Mouse (Mus musculus) forebrain, postnatal 0 days (tissue): ENCODE results near the gene Arhgap8. TPM values are rescaled to one million over a fixed set of nuclear protein-coding genes. Genes with fewer than 3 reads are reported as not detected.

Experiments
- ATAC-seq: fragments of 200-750 bp; cut with Nextera tagmentation; 2 replicates; pipeline ENCODE4 v1.8.0; 2017; ENCODE audit warnings: mild to moderate bottlenecking, moderate library complexity
- DNase-seq: peaks from one replicate; pipeline ENCODE4 v3.0.0-alpha.2; 2015
- H3K27ac ChIP-seq: fragments of 300-500 bp; sonication (generic); 2 replicates; pipeline ENCODE4 v1.5.1; 2014; ENCODE audit warnings: low read depth, mild to moderate bottlenecking, antibody characterized with exemption, low read length, moderate library complexity, mixed read lengths
- H3K27me3 ChIP-seq: fragments of 300-500 bp; sonication (generic); 2 replicates; pipeline ENCODE4 v1.6.1; 2014; ENCODE audit warnings: mild to moderate bottlenecking, low read length, mixed read lengths; ENCODE audit not compliant: insufficient read depth
- H3K36me3 ChIP-seq: fragments of 300-500 bp; sonication (generic); 2 replicates; pipeline ENCODE4 v1.6.1; 2014; ENCODE audit warnings: mild to moderate bottlenecking, moderate library complexity; ENCODE audit not compliant: insufficient read depth
- H3K4me1 ChIP-seq: fragments of 300-500 bp; sonication (generic); 2 replicates; pipeline ENCODE4 v1.6.1; 2014; ENCODE audit warnings: antibody characterized with exemption; ENCODE audit not compliant: insufficient read depth
- H3K4me2 ChIP-seq: fragments of 300-500 bp; sonication (generic); 2 replicates; pipeline ENCODE4 v1.6.1; 2014; ENCODE audit warnings: low read depth, mild to moderate bottlenecking, moderate library complexity
- H3K4me3 ChIP-seq: fragments of 300-500 bp; sonication (generic); 2 replicates; pipeline ENCODE4 v1.5.1; 2014; ENCODE audit warnings: low read depth, low read length, mixed read lengths
- H3K9ac ChIP-seq: fragments of 300-500 bp; sonication (generic); 2 replicates; pipeline ENCODE4 v1.6.1; 2014; ENCODE audit warnings: mild to moderate bottlenecking
- H3K9me3 ChIP-seq: fragments of 300-500 bp; sonication (generic); 2 replicates; pipeline ENCODE4 v1.6.1; 2016; ENCODE audit warnings: low read length
- CTCF ChIP-seq: sonication (generic); IDR thresholded peaks from 2 replicates; pipeline ENCODE4 v1.5.1; 2016; ENCODE audit warnings: antibody characterized with exemption, control low read depth, low read depth
- WGBS: fragments of 180-500 bp; shearing (Covaris S2); extraction: QIAGEN DNeasy Blood & Tissue Kit; methylation state at CpG from one replicate; pipeline ENCODE4 v1.1.7; 2014; 5-methylcytosine and 5-hydroxymethylcytosine counted together
- polyA plus RNA-seq: library from polyadenylated mRNA; unstranded; fragments of >200 nt; fragmentation: Nextera tagmentation; extraction: Ambion mirVana; gene quantifications from 2 replicates; pipeline ENCODE4 v1.2.1, GENCODE M21; 2015
- total RNA-seq: library from RNA; depleted of rRNA; stranded (reverse); fragments of >200 nt; gene quantifications from 2 replicates; pipeline ENCODE4 v1.2.3, GENCODE M21; 2014

Gene Arhgap8
- total and polyA plus RNA-seq, 2 experiments from 2014 or later: 0.29 to 0.44 TPM

DNA sequence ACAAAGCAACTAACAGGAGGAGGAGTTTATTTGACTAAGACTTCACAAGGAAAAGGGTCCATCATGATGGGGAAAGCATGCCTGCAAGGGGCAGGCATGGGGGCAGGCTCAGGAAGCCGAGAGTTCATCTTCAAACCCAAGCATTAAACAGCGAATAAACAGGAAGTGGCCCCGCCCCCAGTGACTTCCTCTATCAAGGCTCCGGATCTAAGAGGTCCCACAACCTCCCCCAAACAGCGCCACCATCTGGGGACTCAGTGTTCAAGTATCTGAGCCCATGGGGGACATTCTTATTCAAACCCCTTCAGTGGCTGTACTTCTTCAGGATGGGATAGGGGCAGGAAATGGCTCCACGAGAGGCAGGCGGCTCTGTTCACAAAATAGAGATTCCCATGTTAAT lies 27.2 kb upstream of the Arhgap8 start:
- H3K9me3 ChIP-seq: no peaks in the 10 kb centered on the region
- ATAC-seq: no peak
- WGBS: 95% methylated on average over 7 of the region's 7 CpGs
- H3K27me3 ChIP-seq: no peaks in the 10 kb centered on the region
- peaks cover 8% of the 10 kb centered on the region; the same call in 1 of the 2 replicates for H3K36me3 ChIP-seq
- H3K4me1 ChIP-seq: no peaks in the 10 kb centered on the region
- H3K9ac ChIP-seq: no peak overlapping the region
- H3K4me2 ChIP-seq: no peak overlapping the region
- no peak overlapping the region for H3K4me3 ChIP-seq
- no peak overlapping the region for H3K27ac ChIP-seq
- no peak for DNase-seq
- TF ChIP-seq CTCF: no peak

DNA sequence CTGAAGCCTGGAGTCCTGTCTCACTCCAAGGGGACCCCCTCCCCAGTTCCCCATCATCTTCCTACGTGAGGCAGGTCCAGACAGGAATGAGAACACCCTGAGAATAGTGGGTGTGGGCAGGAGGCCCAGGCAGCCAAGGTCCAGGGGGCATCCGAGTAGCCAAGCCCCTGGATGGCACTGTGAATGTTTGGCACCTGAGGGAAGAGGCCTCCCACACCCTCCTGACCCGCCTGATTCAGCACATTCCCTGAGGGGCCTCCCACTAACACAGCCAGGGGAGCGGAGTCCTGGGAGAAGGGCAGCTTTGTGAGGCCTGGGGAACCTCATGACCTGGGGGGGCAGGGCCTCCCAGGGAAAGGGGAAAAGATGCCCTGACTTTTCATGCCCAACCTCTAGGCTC lies 23.8 kb upstream of the Arhgap8 start:
- no peak for DNase-seq
- Histone ChIP-seq H3K9ac (no peak overlapping the region), H3K4me1 (no peaks in the 10 kb centered on the region), H3K36me3 (peaks cover 5% of the 10 kb centered on the region; the same call in 1 of the 2 replicates), H3K4me3 (no peak overlapping the region), H3K27ac (no peak overlapping the region), H3K27me3 (no peaks in the 10 kb centered on the region), H3K9me3 (no peaks in the 10 kb centered on the region), H3K4me2 (no peak overlapping the region)
- 83% methylated on average over 4 of the region's 4 CpGs for WGBS
- no peak for TF ChIP-seq CTCF
- no peak for ATAC-seq

DNA sequence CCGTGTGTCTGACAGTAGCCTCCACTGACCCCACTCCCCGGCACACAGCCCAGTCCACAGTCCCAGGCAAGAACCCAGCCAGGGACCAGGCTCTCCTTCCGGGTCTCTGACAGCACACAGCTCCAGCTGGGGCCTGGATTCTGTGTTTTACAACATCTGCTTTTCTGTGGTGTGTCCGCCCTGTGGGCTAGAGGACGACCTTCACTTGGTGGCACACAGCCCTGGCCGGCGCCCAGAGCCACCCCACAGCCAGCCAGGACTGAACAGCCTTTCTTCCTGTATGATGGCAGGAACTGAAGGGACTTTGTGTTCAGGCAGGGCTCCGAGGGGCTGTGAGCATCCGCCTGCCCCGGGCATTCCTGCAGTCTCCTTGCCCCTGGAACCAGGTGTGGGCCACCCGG lies 22.2 kb upstream of the Arhgap8 start:
- Histone ChIP-seq H3K27me3 (no peaks in the 10 kb centered on the region), H3K36me3 (0 out of 2 replicates have a peak, but pooled peaks cover 4% of the 10 kb centered on the region), H3K4me1 (no peaks in the 10 kb centered on the region), H3K9ac (no peak overlapping the region), H3K27ac (peak overlapping the region; percentile 16; the same call in 1 of the 2 replicates), H3K4me3 (no peak overlapping the region), H3K4me2 (no peak overlapping the region), H3K9me3 (no peaks in the 10 kb centered on the region)
- TF ChIP-seq CTCF: no peak
- DNase-seq: peak; percentile 55
- 56% methylated on average over 11 of the region's 11 CpGs for whole genome bisulfite sequencing
- peak; percentile 85 for ATAC-seq

DNA sequence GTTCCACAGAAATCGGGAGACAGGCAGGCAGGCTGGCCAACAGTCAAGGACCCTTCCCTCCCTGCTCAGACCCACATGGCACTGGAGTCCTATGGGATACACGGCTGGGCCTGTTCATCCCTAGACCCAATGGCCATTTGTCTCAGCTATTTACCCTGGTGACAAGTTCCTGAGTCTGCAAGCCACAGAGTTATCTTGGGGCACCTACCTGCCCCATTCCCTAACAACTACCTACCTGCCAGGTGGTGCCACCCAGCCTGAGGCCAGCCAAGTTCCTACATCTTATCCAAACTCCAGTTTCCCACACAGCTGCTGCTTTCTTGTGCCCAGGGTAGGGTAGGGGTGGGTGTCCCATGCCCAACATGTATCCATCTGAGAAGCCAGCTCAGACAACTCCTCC lies 21.7 kb upstream of the Arhgap8 start:
- WGBS: 69% methylated on average over 2 of the region's 2 CpGs
- Histone ChIP-seq H3K27me3 (no peaks in the 10 kb centered on the region), H3K27ac (peak overlapping the region; percentile 16; the same call in 1 of the 2 replicates), H3K4me3 (no peak overlapping the region), H3K4me2 (no peak overlapping the region), H3K9ac (no peak overlapping the region), H3K9me3 (no peaks in the 10 kb centered on the region), H3K4me1 (no peaks in the 10 kb centered on the region), H3K36me3 (0 out of 2 replicates have a peak, but pooled peaks cover 4% of the 10 kb centered on the region)
- TF ChIP-seq CTCF: no peak
- ATAC-seq: 0 out of 2 replicates have a peak, but pooled peaks have one; percentile 3
- DNase-seq: no peak

DNA sequence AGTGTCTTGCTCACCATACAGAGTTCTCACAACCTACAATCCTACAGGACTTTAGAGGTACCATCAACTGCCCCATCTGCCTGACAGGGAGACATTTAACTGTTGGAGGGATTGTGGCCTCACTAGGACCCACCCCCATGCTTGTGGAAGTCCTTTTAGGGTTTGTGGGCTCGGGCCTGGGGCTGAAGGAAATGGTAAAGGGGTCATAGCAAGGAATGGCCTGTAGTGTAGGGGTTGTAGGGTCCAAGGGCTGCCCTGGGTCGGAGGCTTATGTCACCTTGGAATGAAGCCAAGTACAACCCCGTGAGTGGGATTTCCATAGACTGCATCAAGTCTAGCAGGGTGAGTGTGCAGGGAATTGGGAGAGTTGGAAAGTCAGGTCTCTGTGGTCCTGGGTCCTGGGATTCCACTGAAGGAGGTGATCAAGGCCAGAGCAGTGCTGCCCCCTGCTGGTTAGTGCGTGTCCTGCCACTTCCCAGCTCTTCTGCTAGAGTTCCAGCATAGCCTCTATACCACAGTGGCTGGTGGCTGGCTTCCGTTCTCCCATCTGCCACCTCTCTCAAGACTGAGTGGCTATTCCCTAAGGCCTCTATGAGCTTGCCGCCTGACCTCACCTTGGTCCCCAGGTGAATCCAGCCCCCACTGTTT lies 19.6 kb upstream of the Arhgap8 start:
- Histone ChIP-seq H3K4me3 (no peak overlapping the region), H3K4me1 (no peaks in the 10 kb centered on the region), H3K9ac (no peak overlapping the region), H3K27ac (no peak overlapping the region), H3K36me3 (0 out of 2 replicates have a peak, but pooled peaks cover 4% of the 10 kb centered on the region), H3K9me3 (no peaks in the 10 kb centered on the region), H3K27me3 (no peaks in the 10 kb centered on the region), H3K4me2 (no peak overlapping the region)
- no peak for ATAC-seq
- 50% methylated on average over 6 of the region's 6 CpGs for WGBS
- DNase-seq: peak; percentile 57
- peak; percentile 71 for TF ChIP-seq CTCF

DNA sequence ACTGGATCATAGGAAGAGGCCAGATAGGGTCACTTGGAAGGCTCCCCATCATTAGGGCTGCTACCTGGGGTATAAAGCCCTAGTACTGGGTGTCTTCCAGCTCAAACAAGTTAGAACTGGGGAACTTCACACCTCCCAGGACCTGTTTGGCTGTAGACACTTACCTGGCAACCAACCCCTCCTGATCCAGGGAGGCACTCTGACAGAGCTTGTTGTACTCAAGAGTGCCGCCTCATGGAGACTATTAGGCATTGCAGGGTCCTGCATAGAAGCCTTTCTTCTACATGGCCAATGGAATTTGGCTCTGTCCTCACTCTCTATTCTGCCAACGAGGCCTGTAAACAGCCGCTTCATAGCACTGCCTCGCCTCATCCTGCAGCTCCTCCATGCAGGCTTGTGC lies 17.9 kb upstream of the Arhgap8 start:
- ATAC-seq (peak; percentile 14; the same call in 1 of the 2 replicates), DNase-seq (peak; percentile 34)
- no peak overlapping the region for H3K27ac ChIP-seq
- H3K4me3 ChIP-seq: no peak overlapping the region
- H3K4me1 ChIP-seq: no peaks in the 10 kb centered on the region
- no peaks in the 10 kb centered on the region for H3K27me3 ChIP-seq
- TF ChIP-seq CTCF: peak; percentile 65
- 0 out of 2 replicates have a peak, but pooled peaks cover 4% of the 10 kb centered on the region for H3K36me3 ChIP-seq
- H3K4me2 ChIP-seq: no peak overlapping the region
- no peaks in the 10 kb centered on the region for H3K9me3 ChIP-seq
- H3K9ac ChIP-seq: no peak overlapping the region
- 20% methylated on average over 4 of the region's 4 CpGs for WGBS
